Mouse (Mus musculus): Measurements from ENCODE around the gene Glod4. TPM values are rescaled to one million over a fixed set of nuclear protein-coding genes. Genes with fewer than 3 reads are reported as not detected.
A peak's percentile ranks its signal among the peaks of the same experiment; 100 is the strongest.

Gene Glod4
- total RNA-seq, 1 experiment from 2014 or later, result 60.8 TPM

- no peak for ATAC-seq (ENCODE audit: extremely low read depth, insufficient number of reproducible peaks, low FRiP score, poor library complexity, severe bottlenecking)
Measured at GRCm38 (mm10) chr11:76110416-76110815, 133.1 kb downstream of the Glod4 start.

DNA sequence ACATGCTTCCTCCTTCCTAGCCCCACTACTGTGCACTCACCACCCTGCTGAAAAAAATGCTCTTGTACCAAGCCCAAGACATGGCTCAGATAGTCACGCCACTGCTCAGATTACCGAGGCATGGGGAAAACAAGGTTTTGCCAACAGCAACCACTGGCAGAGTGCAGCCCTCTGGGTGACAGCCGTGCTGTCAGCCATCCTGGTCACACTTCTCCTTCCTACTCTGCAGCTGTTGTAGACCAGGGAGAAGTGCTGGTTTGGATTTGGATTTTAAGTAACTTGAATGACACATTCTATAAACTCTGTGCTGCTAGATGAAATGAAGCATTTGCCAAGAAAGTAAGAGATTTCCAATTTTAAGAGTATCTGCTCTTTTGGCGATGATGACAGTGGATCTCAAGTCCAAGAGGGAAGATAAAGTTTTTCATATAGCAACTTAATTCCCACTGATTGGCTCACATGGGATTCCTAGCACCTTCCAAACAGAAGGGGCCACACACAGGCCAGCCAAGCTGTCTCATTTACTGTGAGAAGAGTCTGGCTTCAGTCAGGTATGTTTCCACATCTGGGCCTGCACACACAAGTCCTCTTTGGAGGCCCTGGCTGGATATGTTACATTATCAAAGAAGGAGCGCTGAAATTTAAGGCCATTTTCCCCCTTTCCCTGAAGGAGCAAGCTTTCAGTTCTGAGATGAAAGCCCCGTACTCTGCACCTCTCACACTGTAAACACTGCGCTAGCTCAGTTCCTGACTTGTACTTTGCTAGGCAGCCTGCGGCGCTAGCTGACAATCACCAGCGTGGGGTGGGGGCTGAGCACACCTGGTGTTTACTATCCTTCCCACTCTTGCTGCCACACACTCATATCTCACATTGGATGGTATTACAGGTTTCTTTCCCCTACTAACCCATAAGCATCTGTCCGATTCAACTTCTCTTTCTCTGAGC, 136.7 kb downstream of the Glod4 start:
- ATAC-seq (ENCODE audit: extremely low read depth, insufficient number of reproducible peaks, low FRiP score, poor library complexity, severe bottlenecking), result no peak

DNA sequence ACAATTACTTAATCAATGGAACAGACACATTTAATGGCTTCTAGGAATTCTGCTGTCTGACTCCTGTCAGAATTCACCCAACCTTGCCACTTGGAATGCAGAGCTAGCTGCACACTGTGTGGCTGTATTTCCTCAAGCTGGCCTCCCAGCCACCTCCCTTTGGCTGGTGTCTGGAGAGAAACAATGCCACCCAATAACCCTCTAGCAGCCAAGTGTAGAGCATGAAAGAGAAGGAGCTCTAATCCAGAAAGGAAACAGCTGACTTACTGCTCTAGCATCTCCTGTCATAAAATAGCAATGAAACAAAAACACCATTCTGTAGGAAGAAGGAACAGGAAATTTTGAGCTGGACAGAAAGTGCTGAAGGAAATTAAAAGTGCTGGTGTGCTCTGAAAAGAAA, 142.4 kb downstream of the Glod4 start:
- ATAC-seq (ENCODE audit: extremely low read depth, insufficient number of reproducible peaks, low FRiP score, poor library complexity, severe bottlenecking), result no peak

DNA sequence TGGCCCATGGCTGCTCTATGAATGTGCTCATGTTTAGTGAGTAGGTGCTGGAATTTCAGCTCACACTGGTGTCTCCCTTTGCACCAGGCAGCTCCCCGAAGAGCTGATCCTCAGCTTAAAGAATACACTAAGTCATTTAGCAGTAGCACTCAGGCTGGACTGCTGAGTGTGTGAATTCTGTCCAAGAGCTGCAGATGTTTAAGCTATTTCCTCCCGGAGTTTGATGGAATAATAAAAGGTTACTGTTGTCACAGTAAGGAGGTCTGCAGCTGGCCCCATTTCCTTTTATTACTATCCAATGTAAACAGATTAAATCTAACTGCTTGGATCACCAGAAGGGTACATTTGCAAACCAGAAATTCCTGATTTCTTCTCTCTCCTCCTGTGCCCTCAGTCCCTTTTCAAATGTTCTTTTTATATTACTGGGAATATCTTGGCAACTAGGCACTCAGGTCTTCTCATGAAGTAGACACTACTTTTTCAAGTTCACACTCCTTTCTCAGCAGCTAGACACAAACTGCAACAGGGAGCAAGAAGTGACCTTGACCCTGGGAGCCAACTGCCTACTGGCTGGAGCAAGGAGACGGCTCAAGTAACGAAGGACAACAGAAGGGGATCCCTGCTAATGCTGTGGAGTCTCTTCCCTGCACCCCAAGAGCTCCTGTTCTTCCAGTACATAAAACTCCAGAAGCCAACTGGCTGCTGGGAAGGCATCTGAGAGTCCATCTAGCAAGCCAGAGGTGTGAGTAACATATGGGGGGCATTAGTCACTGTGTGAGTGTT, 144.1 kb downstream of the Glod4 start:
- no peak for ATAC-seq (ENCODE audit: extremely low read depth, insufficient number of reproducible peaks, low FRiP score, poor library complexity, severe bottlenecking)

- ATAC-seq (ENCODE audit: extremely low read depth, insufficient number of reproducible peaks, low FRiP score, poor library complexity, severe bottlenecking), result no peak
Measured at GRCm38 (mm10) chr11:76093610-76094009, 149.9 kb downstream of the Glod4 start.

- no peak for ATAC-seq (ENCODE audit: extremely low read depth, insufficient number of reproducible peaks, low FRiP score, poor library complexity, severe bottlenecking)
Measured at GRCm38 (mm10) chr11:76089776-76090175, 153.7 kb downstream of the Glod4 start.

DNA sequence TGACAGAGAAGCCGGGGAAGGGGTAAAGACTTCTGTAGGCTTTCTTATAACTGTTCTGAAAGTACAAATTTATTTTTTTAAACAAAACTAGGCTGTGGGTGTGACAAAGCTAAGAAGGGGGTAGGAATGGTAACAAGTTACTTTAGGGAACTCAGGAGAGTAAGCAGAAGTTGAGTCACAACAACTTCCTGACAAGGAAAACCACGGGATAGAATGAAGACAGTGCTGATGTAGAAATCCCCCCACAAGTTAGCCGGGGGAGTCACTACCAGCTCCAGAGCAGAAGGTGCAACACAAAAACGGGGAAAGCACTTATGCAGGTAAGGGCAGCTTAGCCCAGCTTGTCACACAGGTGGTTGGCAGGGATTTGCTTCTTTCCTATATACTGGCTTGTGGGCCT, 155.0 kb downstream of the Glod4 start:
- ATAC-seq (ENCODE audit: extremely low read depth, insufficient number of reproducible peaks, low FRiP score, poor library complexity, severe bottlenecking), result no peak

DNA sequence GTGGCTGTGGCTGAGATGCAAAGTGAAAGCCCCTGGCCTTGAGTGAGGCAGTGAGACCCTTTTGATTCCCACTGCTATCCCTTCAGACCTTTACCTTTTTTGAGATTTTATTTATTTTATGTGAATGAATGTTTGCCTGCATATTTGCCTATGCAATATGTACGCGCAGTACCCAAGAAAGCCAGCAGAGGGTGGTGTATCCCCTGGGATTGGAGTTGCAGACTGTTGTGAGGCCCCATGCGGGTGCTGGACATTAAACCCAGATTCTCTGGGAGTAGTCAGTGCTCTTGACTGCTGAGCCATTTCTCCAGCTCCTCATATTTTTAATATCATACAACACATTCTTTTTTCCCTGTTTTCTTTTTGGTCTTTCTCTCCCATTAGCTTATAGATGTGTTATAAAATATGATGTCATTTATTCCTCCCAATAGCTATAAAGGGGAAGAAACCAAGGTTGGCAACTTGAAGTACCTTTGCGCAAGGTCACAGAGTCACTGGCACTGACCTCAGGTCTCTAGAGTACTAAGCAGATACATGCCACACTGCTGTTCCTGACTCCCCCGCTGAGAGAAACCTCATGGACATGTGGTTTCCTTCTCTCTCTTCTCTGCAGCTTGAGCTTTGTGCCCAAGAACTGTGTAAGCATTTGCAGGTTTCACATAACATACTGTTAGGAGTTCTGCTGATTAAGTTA, 157.5 kb downstream of the Glod4 start:
- 0 out of 2 replicates have a peak, but pooled peaks have one; percentile 39 for ATAC-seq (ENCODE audit: extremely low read depth, insufficient number of reproducible peaks, low FRiP score, poor library complexity, severe bottlenecking)

DNA sequence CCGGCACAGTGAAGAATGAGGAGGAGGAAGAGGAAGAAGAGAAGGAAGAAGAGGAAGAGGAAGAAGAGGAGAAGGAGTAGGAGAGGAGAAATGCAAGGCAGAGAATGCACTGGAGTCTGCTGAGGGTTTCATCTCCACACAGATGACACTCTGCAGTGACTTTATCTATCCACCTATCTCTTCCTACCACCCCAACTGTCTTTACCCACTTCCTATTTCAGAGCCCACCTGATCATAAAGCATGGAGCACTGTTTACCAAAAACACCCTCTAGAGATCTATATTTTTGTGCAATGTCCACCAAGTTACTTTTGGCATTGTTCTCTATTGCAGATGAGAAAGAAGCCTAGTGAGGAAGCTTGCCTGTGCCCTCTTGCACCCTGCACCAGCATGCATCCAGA, 158.6 kb downstream of the Glod4 start:
- ATAC-seq (ENCODE audit: extremely low read depth, insufficient number of reproducible peaks, low FRiP score, poor library complexity, severe bottlenecking), result no peak

DNA sequence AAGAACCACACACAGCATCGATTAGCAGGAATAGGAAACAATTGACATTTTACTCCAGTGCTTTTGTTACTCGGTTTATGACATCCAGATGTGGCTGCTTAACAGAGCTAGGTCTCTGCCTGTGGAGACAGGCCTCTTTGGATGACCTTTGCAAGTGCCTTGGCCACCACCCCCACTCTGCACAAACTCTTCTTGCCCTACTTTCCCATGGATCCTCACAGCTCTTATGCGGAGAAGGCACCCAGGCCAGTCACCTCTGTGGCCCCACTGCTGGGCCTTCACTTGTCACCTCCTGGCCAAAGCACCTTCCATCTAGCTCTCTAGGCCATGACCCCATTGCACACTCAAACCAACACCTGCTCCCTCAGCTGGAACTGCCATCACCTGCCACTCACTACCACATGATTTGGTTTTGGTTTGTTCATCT, 159.6 kb downstream of the Glod4 start:
- no peak for ATAC-seq (ENCODE audit: extremely low read depth, insufficient number of reproducible peaks, low FRiP score, poor library complexity, severe bottlenecking)

DNA sequence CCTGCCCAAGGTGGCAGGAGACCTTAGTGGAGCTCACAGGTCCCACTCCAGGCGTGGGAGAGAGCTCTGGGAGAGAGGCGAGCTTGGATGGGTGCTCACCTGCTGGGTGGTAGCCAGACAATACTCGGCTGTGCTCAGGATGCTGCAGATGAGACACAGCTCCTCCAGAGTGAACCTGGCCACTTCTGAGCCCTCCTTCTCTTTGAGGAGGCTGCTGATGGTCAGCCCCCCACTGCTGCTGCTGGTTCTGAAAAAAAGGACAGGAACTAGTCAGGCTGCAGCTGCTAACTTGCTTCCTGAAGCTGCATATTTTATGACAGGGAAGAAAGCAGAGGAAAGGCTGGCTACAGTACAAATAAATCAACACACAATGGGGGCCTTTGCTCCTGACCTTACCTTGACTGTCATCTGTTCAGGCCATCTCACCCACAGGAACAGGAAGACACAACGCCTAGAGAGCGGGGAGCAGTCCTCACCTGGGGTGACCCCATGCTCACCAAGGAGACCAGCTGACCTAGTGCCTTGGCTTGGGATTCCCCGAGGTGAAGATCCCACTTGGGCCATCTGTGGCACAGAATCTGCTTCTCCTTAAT, 162.4 kb downstream of the Glod4 start:
- ATAC-seq (ENCODE audit: extremely low read depth, insufficient number of reproducible peaks, low FRiP score, poor library complexity, severe bottlenecking), result no peak

- no peak for ATAC-seq (ENCODE audit: extremely low read depth, insufficient number of reproducible peaks, low FRiP score, poor library complexity, severe bottlenecking)
Measured at GRCm38 (mm10) chr11:76080293-76080692, 163.2 kb downstream of the Glod4 start.

DNA sequence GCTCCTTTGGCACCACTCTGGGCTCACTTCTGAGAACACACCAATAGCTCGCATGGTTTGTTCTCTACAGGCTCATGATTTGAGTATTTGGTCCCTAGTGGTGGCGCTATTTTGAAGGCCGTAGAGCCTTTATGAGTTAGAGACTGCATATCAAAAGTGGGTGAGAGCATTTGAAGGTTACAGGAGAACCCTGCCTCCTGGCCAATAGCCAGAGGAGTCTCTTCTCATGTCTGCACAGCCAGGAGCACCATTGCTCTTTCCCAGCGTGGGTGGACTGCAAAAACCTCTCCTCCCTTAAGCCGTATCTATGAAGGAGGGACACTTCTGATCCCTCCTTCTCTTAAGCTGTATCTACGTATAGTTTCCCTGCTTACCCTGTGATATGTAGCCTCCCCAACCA, 166.2 kb downstream of the Glod4 start:
- ATAC-seq (ENCODE audit: extremely low read depth, insufficient number of reproducible peaks, low FRiP score, poor library complexity, severe bottlenecking), result no peak

- no peak for ATAC-seq (ENCODE audit: extremely low read depth, insufficient number of reproducible peaks, low FRiP score, poor library complexity, severe bottlenecking)
Measured at GRCm38 (mm10) chr11:76074296-76075093, 169.0 kb downstream of the Glod4 start.

Other genes starting within 250 kb of the Glod4 start
- gene 1700016K19Rik, start 243.8 kb downstream of the Glod4 start, total RNA-seq (2017), result not detected in 2 replicates
- 69.2 and 73.0 TPM in 2 replicates for gene Rflnb, start 215.9 kb downstream of the Glod4 start, total RNA-seq (2017)
- 26.3 and 28.9 TPM in 2 replicates for gene Vps53, start 64.1 kb downstream of the Glod4 start, total RNA-seq (2017)
- gene Fam57a, start 64.1 kb downstream of the Glod4 start, total RNA-seq (2017), result 1.2 and 1.4 TPM in 2 replicates
- gene Dbil5, start 26.1 kb downstream of the Glod4 start, total RNA-seq (2017), result 2.3 TPM in 1 of 2 replicates, not detected in the other
- 5.2 and 5.4 TPM in 2 replicates for gene Gemin4, start 26.1 kb downstream of the Glod4 start, total RNA-seq (2017)
- 6.8 and 7.7 TPM in 2 replicates for gene Mrm3, start within 50 bp of the Glod4 start, total RNA-seq (2017)
- 4.2 and 5.0 TPM in 2 replicates for gene Nxn, start 155.4 kb upstream of the Glod4 start, total RNA-seq (2017)
- gene Timm22, start 163.2 kb upstream of the Glod4 start, total RNA-seq (2017), result 4.3 and 5.6 TPM in 2 replicates